Mouse (Mus musculus): ENCODE data around the gene Rhebl1.

DNA sequence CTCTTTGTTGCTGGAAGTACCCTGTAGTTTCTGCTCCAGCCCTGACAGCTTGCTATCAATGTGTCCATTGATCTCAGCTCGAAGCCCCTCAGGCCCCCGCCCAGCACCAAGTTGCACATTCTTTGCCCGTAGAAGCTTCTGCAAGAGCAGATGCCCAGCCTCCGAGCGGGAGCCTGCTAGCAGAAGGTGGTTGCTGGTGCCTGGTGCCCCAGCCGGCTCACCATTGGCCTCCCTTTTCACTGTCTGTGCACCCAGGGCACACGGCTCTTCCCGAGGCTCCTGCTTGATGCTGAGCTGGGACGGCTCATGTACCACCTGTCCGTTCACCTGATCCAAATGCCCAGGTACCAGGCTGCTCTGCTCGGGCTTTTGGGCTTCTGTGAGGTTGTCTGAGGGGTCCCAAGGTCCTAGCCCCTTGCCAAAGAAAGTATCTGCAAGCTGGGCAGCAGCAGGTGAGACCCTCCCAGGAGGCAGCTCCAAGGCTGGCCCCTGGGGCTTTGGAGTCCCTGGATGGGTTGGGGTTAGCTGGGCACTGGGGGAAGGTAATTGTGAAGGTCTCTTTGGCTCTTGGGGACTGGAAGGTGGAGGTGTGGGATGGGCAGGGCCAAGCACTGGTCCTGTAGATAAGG, 50.6 kb downstream of the Rhebl1 start:
- TF ChIP-seq POLR2A (IDR thresholded peaks at IDR 0.05; ENCODE audit: extremely low read depth, insufficient read depth, low read length) (no peak), CTCF (IDR thresholded peaks at IDR 0.05; ENCODE audit: low read depth, low read length) (no peak)

Measured in liver, adult 2 months (tissue).